Mouse (Mus musculus) lung, embryonic 16.5 days (tissue): ENCODE results near the gene Fgf7. TPM values are rescaled to one million over a fixed set of nuclear protein-coding genes. Genes with fewer than 3 reads are reported as not detected.

Experiments
- ATAC-seq: fragments of 200-750 bp; cut with Nextera tagmentation; 2 replicates; pipeline ENCODE4 v1.8.0; 2017; ENCODE audit warnings: low read depth, mild to moderate bottlenecking, moderate library complexity
- H3K27ac ChIP-seq: fragments of 300-500 bp; sonication (generic); 2 replicates; pipeline ENCODE4 v1.5.1; 2014; ENCODE audit warnings: mild to moderate bottlenecking, control low read depth, low read length
- H3K27me3 ChIP-seq: fragments of 300-500 bp; sonication (generic); 2 replicates; pipeline ENCODE4 v1.6.1; 2014; ENCODE audit warnings: low read depth, low read length, mixed read lengths; ENCODE audit not compliant: control insufficient read depth, insufficient read depth
- H3K36me3 ChIP-seq: fragments of 300-500 bp; sonication (generic); 2 replicates; pipeline ENCODE4 v1.6.1; 2014; ENCODE audit warnings: low read length; ENCODE audit not compliant: control insufficient read depth, insufficient read depth
- H3K4me1 ChIP-seq: fragments of 300-500 bp; sonication (generic); replicated peaks from 2 replicates; pipeline ENCODE4 v1.6.1; 2014; ENCODE audit warnings: low read length, mixed read lengths; ENCODE audit not compliant: control insufficient read depth, insufficient read depth
- H3K4me2 ChIP-seq: fragments of 300-500 bp; sonication (generic); 2 replicates; pipeline ENCODE4 v1.6.1; 2014; ENCODE audit warnings: low read depth, low read length, control low read depth
- H3K4me3 ChIP-seq: fragments of 300-500 bp; sonication (generic); 2 replicates; pipeline ENCODE4 v1.5.1; 2014; ENCODE audit warnings: mild to moderate bottlenecking, low read length, control low read depth
- H3K9ac ChIP-seq: fragments of 300-500 bp; sonication (generic); 2 replicates; pipeline ENCODE4 v1.6.1; 2014; ENCODE audit warnings: low read length, control low read depth
- H3K9me3 ChIP-seq: fragments of 300-500 bp; sonication (generic); 2 replicates; pipeline ENCODE4 v1.6.1; 2016; ENCODE audit warnings: low read length; ENCODE audit not compliant: control insufficient read depth
- WGBS: fragments of 180-500 bp; shearing (Covaris S2); extraction: QIAGEN DNeasy Blood & Tissue Kit; methylation state at CpG from one replicate; pipeline ENCODE4 v1.1.7; 2014; 5-methylcytosine and 5-hydroxymethylcytosine counted together
- polyA plus RNA-seq: library from polyadenylated mRNA; unstranded; fragments of >200 nt; fragmentation: Nextera tagmentation; extraction: Ambion mirVana; gene quantifications from 2 replicates; pipeline ENCODE4 v1.2.1, GENCODE M21; 2015

The Fgf7 gene
- polyA plus RNA-seq, 1 experiment from 2014 or later: 16.3 TPM

DNA sequence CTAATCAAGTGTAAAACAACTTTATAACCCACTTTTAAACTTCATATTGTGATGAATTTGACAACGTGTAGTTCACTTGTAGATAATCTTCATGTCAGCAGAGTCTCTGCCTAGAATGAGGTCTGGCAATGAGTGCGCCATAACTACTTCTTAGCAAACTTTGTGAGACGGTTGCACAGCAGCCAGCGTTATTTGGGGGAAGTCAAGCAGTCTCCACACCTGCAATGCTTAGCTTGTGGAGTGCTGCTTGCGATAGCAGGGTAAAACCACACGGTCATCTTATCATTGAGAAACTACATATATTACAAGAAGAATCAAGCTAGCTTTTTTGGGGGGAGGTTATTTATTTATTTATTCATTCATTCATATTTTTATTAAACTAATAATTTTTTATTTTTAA, 42.0 kb downstream of the Fgf7 start:
- H3K27me3 ChIP-seq: no peaks in the 10 kb centered on the region
- 85% methylated on average over 6 of the region's 6 CpGs for WGBS
- no peak overlapping the region for H3K9ac ChIP-seq
- no peak overlapping the region for H3K27ac ChIP-seq
- no peak overlapping the region for H3K4me3 ChIP-seq
- no peak overlapping the region for H3K4me2 ChIP-seq
- H3K36me3 ChIP-seq: no peaks in the 10 kb centered on the region
- H3K4me1 ChIP-seq: no peaks in the 10 kb centered on the region
- no peaks in the 10 kb centered on the region for H3K9me3 ChIP-seq
- ATAC-seq: no peak

DNA sequence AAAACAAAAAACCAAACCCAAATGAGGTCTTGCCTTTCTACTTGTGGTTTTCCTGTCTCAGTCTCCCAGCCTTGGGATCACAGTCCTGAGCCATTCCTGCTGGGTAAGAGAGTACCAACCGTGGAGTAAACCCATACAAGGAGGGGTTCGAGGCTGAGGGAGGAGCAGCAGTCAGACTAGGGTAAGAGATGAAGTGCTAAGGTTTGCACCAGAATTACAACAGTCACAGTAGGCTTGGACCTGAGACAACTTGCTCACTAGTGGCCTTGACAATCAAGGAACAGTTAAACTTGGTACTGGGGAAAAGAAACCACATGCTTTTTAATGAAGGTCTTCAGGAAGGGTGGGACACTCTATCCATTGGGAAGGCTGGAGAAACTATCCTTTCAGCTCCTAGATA, 44.6 kb downstream of the Fgf7 start:
- H3K9me3 ChIP-seq: no peaks in the 10 kb centered on the region
- WGBS: 50% methylated on average over 2 of the region's 2 CpGs
- H3K36me3 ChIP-seq: no peaks in the 10 kb centered on the region
- no peaks in the 10 kb centered on the region for H3K4me1 ChIP-seq
- no peak overlapping the region for H3K9ac ChIP-seq
- no peak overlapping the region for H3K27ac ChIP-seq
- no peak overlapping the region for H3K4me2 ChIP-seq
- H3K4me3 ChIP-seq: no peak overlapping the region
- no peak for ATAC-seq
- no peaks in the 10 kb centered on the region for H3K27me3 ChIP-seq

DNA sequence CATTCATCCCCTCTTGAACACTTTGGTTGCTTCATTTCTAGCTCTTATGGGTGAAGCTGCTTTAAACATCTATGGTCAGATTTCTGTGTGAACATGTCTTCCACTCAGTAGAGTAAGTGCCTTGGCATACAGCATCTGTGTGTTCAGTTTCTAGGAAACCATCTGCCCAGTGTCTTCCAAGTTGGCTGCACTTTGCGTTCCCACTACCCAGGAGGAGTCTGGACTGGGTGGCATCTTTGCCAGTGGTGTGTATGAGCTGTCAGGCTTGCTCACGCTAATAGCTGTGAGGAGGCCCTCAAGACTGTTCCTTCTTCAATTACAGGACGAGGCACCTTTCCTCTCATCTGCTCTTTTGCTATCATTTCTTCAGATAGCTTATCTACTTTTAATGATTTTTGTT, 49.9 kb downstream of the Fgf7 start:
- Histone ChIP-seq H3K4me2 (no peak overlapping the region), H3K27me3 (no peaks in the 10 kb centered on the region), H3K36me3 (no peaks in the 10 kb centered on the region), H3K9me3 (no peaks in the 10 kb centered on the region), H3K9ac (no peak overlapping the region), H3K4me1 (no peaks in the 10 kb centered on the region), H3K4me3 (no peak overlapping the region), H3K27ac (no peak overlapping the region)
- ATAC-seq: no peak
- WGBS: 63% methylated on average over 3 of the region's 3 CpGs

DNA sequence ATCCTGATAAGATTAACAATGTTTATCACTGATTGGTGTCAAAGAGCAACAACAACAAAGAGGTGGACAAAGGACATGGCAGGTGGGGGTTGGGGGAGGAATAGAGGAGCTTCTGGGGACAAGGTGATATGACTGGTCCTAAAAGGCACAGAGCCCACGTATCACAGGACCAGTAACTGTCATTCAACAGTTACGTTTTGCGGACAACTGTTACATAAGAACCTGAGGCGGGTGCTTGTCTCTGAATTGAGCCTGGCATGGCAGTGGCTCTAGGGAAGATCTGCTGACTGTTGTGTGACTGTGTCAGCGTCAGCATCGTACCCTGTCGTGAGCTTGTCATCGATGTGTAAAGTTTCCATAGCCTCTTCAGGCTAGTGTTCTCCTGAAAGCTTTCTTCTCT, 51.7 kb downstream of the Fgf7 start:
- no peak for ATAC-seq
- Histone ChIP-seq H3K9ac (no peak overlapping the region), H3K27ac (no peak overlapping the region), H3K27me3 (no peaks in the 10 kb centered on the region), H3K36me3 (no peaks in the 10 kb centered on the region), H3K9me3 (no peaks in the 10 kb centered on the region), H3K4me3 (no peak overlapping the region), H3K4me2 (no peak overlapping the region), H3K4me1 (no peaks in the 10 kb centered on the region)
- WGBS: 69% methylated on average over 8 of the region's 8 CpGs

DNA sequence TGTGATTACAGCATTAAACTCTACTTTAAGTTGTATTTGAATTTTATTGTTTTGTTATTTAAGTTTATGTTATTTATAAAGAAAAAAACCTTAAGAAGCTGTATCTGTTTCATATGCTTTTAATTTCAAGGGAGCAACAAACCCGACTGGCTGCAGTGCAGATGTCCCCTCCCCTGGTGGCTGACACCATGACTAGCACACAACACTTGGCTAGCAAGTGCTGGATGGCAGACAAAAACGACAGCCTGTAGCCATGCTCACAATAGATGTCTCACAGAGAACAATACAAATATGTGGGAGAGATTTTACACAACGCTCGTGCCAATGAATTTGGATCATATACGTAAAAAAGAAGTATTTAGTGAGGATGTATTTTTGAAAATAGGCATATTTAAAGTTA, 56.0 kb downstream of the Fgf7 start:
- H3K4me2 ChIP-seq: no peak overlapping the region
- no peaks in the 10 kb centered on the region for H3K9me3 ChIP-seq
- no peak overlapping the region for H3K27ac ChIP-seq
- H3K4me1 ChIP-seq: no peaks in the 10 kb centered on the region
- no peak overlapping the region for H3K4me3 ChIP-seq
- no peak overlapping the region for H3K9ac ChIP-seq
- no peak for ATAC-seq
- H3K27me3 ChIP-seq: no peaks in the 10 kb centered on the region
- no peaks in the 10 kb centered on the region for H3K36me3 ChIP-seq
- WGBS: 66% methylated on average over 5 of the region's 5 CpGs

DNA sequence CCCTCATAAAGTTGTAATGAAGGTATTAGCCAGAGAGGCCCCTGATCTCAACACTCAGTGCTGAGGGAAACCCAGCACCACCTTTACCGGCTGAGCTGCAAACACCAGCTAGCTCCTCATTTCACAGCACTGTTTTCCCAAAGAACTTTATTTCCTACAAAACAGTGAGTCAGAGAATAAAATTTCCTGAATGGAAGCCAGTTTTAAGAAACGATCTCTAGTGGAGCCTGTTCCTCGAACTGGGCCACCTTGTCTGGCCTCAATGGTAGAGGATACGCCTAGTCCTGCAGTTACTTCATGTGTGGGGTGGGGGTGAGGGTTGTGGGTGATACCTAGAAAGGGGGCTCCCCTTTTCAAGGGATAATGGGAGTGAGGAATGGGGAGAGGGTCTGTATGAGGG, 60.2 kb downstream of the Fgf7 start:
- ATAC-seq: no peak

More for the DNA sequence above, 60.2 kb downstream of the Fgf7 start:
- 73% methylated on average over 4 of the region's 4 CpGs for WGBS
- H3K9me3 ChIP-seq: no peaks in the 10 kb centered on the region
- H3K36me3 ChIP-seq: no peaks in the 10 kb centered on the region
- H3K9ac ChIP-seq: no peak overlapping the region
- no peaks in the 10 kb centered on the region for H3K4me1 ChIP-seq
- no peak overlapping the region for H3K4me2 ChIP-seq
- no peak overlapping the region for H3K4me3 ChIP-seq
- no peaks in the 10 kb centered on the region for H3K27me3 ChIP-seq
- H3K27ac ChIP-seq: no peak overlapping the region

Other genes with a start within 250 kb of the Fgf7 start
- 39.3 and 40.7 TPM in 2 replicates for gene Galk2, start 175.5 kb upstream of the Fgf7 start, polyA plus RNA-seq
- gene Cops2, start 175.5 kb upstream of the Fgf7 start, polyA plus RNA-seq: 69.0 and 74.8 TPM in 2 replicates
- not detected in 2 replicates for gene Fam227b, start 117.3 kb downstream of the Fgf7 start, polyA plus RNA-seq
- 21.5 and 22.9 TPM in 2 replicates for gene Dtwd1, start 117.5 kb downstream of the Fgf7 start, polyA plus RNA-seq
- not detected in 2 replicates for gene Gm17555, start 180.4 kb downstream of the Fgf7 start, polyA plus RNA-seq